Mouse (Mus musculus) cerebellum, adult 2 months (tissue): ENCODE measurements around the gene Csk. TPM values are rescaled to one million over a fixed set of nuclear protein-coding genes. Genes with fewer than 3 reads are reported as not detected.

ENCODE experiments used
- DNase-seq, 2 experiments: peaks; one replicate each; pipeline ENCODE4 v3.0.0; 2021
- H3K27ac ChIP-seq: fragments of 200-500 bp; 2 replicates; pipeline ENCODE4 v1.5.1; 2012; ENCODE audit warnings: low read length, control low read depth, inconsistent platforms; ENCODE audit not compliant: insufficient read depth
- H3K27me3 ChIP-seq: fragments of 200-500 bp; 2 replicates; pipeline ENCODE4 v1.6.1; 2012; ENCODE audit warnings: inconsistent platforms, mild to moderate bottlenecking, low read length, moderate library complexity; ENCODE audit not compliant: control insufficient read depth, insufficient read depth
- H3K4me1 ChIP-seq: fragments of 200-500 bp; 2 replicates; pipeline ENCODE4 v1.6.1; 2011; ENCODE audit warnings: low read length; ENCODE audit not compliant: control insufficient read depth, insufficient read depth
- H3K4me3 ChIP-seq: fragments of 200-500 bp; replicated peaks from 2 replicates; pipeline ENCODE3; 2011; ENCODE audit warnings: mild to moderate bottlenecking, low read depth, low read length, control low read depth; ENCODE audit not compliant: insufficient read depth
- CTCF ChIP-seq: fragments of 200-500 bp; IDR thresholded peaks from 2 replicates; pipeline ENCODE4 v1.5.1; 2011; ENCODE audit warnings: low read depth, mild to moderate bottlenecking, control low read depth, low read length, moderate library complexity, borderline replicate concordance; ENCODE audit not compliant: insufficient read depth
- POLR2A ChIP-seq: fragments of 200-500 bp; IDR thresholded peaks from 2 replicates; pipeline ENCODE4 v1.6.1; 2011; ENCODE audit warnings: low read length, control low read depth, borderline replicate concordance; ENCODE audit not compliant: insufficient read depth
- WGBS: fragments of 180-500 bp; shearing (Covaris S2); methylation state at CpG from one replicate; pipeline ENCODE4 v1.1.7; 2018; 5-methylcytosine and 5-hydroxymethylcytosine counted together
- polyA plus RNA-seq: library from polyadenylated mRNA; depleted of rRNA; stranded (reverse); fragments of >200 nt; gene quantifications from 2 replicates; pipeline ENCODE4 v1.2.3, GENCODE M21; 2012

The Csk gene
- polyA plus RNA-seq, 1 experiment, result 57.2 TPM

- 67% methylated on average over 19 of the region's 19 CpGs for WGBS
- Histone ChIP-seq H3K27me3 (no peaks in the 10 kb centered on the region), H3K4me1 (peaks cover 4% of the 10 kb centered on the region), H3K4me3 (no peak overlapping the region), H3K27ac (no peak overlapping the region)
- no peak for DNase-seq
- no peak for TF ChIP-seq POLR2A
- no peak for TF ChIP-seq CTCF
Observed at GRCm38 (mm10) chr9:57656631-57657350, 3.4 kb upstream of the Csk start.

- 3% methylated on average over 11 of the region's 11 CpGs for WGBS
- peaks cover 10% of the 10 kb centered on the region for H3K4me1 ChIP-seq
- no peaks in the 10 kb centered on the region for H3K27me3 ChIP-seq
Observed at GRCm38 (mm10) chr9:57655749-57656148, 2.3 kb upstream of the Csk start.

GRCm38 (mm10) chr9:57654966-57655365 is 1.5 kb upstream of the Csk start:
- Histone ChIP-seq H3K4me1 (peaks cover 15% of the 10 kb centered on the region), H3K4me3 (no peak overlapping the region), H3K27ac (no peak overlapping the region), H3K27me3 (no peaks in the 10 kb centered on the region)
- DNase-seq, result no peak
- TF ChIP-seq CTCF, result no peak
- TF ChIP-seq POLR2A, result no peak
- WGBS, result 87% methylated on average over 1 of the region's 1 CpGs

More at GRCm38 (mm10) chr9:57655749-57656148, 2.3 kb upstream of the Csk start:
- Histone ChIP-seq H3K27ac (no peak overlapping the region), H3K4me3 (peak overlapping the region; percentile 45)
- peak; percentile 89 to 95 for DNase-seq
- TF ChIP-seq POLR2A (no peak), CTCF (peak; percentile 93)

- no peak for TF ChIP-seq POLR2A
- no peak for TF ChIP-seq CTCF
- 78% methylated on average over 3 of the region's 3 CpGs for WGBS
Observed at GRCm38 (mm10) chr9:57652855-57653254, 576 bp downstream of the Csk start.

GRCm38 (mm10) chr9:57652351-57652750 is 1.1 kb downstream of the Csk start:
- no peak for TF ChIP-seq POLR2A
- TF ChIP-seq CTCF, result no peak
- Histone ChIP-seq H3K27ac (no peak overlapping the region), H3K4me3 (no peak overlapping the region), H3K4me1 (peaks cover 15% of the 10 kb centered on the region), H3K27me3 (no peaks in the 10 kb centered on the region)
- 91% methylated on average over 9 of the region's 9 CpGs for WGBS
- DNase-seq, result no peak

More at GRCm38 (mm10) chr9:57652855-57653254, 576 bp downstream of the Csk start:
- peaks cover 15% of the 10 kb centered on the region for H3K4me1 ChIP-seq
- no peak for DNase-seq
- H3K27ac ChIP-seq, result no peak overlapping the region
- H3K27me3 ChIP-seq, result no peaks in the 10 kb centered on the region
- no peak overlapping the region for H3K4me3 ChIP-seq

- peak in 1 of 2 experiments; percentile 52 for DNase-seq
- WGBS, result 21% methylated on average over 6 of the region's 6 CpGs
- 0 out of 2 replicates have a peak overlapping the region, but pooled peaks have one; percentile 4 for H3K27ac ChIP-seq
Observed at GRCm38 (mm10) chr9:57650786-57651311, 2.6 kb downstream of the Csk start.

GRCm38 (mm10) chr9:57650130-57650785 is 3.2 kb downstream of the Csk start:
- Histone ChIP-seq H3K27me3 (no peaks in the 10 kb centered on the region), H3K4me1 (peaks cover 10% of the 10 kb centered on the region), H3K4me3 (no peak overlapping the region), H3K27ac (0 out of 2 replicates have a peak overlapping the region, but pooled peaks have one; percentile 4)
- TF ChIP-seq CTCF (no peak), POLR2A (no peak)
- no peak for DNase-seq
- WGBS, result 92% methylated on average over 6 of the region's 6 CpGs

More at GRCm38 (mm10) chr9:57650786-57651311, 2.6 kb downstream of the Csk start:
- TF ChIP-seq CTCF (no peak), POLR2A (no peak)
- no peak overlapping the region for H3K4me3 ChIP-seq
- H3K4me1 ChIP-seq, result peaks cover 11% of the 10 kb centered on the region
- no peaks in the 10 kb centered on the region for H3K27me3 ChIP-seq
